Mouse (Mus musculus) testis, adult 2 months (tissue): Measurements from ENCODE around the gene I0C0044D17Rik.

Source experiments
- CTCF ChIP-seq: fragments of 200-500 bp; IDR thresholded peaks from 2 replicates; pipeline ENCODE4 v1.5.1; 2012; ENCODE audit warnings: low read depth, mild to moderate bottlenecking, inconsistent platforms, low read length, moderate library complexity; ENCODE audit not compliant: control insufficient read depth, insufficient read depth, insufficient replicate concordance
- POLR2A ChIP-seq: fragments of 200-500 bp; IDR thresholded peaks from 2 replicates; pipeline ENCODE4 v1.6.1; 2012; ENCODE audit warnings: low read depth, mild to moderate bottlenecking, inconsistent platforms, low read length, moderate library complexity; ENCODE audit not compliant: control insufficient read depth

GRCm38 (mm10) chr4:98822478-98822877 is 1.2 kb downstream of the I0C0044D17Rik start:
- TF ChIP-seq CTCF (no peak), POLR2A (no peak)
